Mouse (Mus musculus) hindbrain, embryonic 13.5 days (tissue): ENCODE results near the gene Haus6. TPM values are rescaled to one million over a fixed set of nuclear protein-coding genes. Genes with fewer than 3 reads are reported as not detected.

ENCODE experiments used
- ATAC-seq: fragments of 200-750 bp; cut with Nextera tagmentation; 2 replicates; pipeline ENCODE4 v1.8.0; 2017; ENCODE audit warnings: moderate TSS enrichment; ENCODE audit not compliant: low FRiP score
- H3K27ac ChIP-seq: fragments of 300-500 bp; sonication (generic); 2 replicates; pipeline ENCODE4 v1.5.1; 2015; ENCODE audit warnings: inconsistent platforms, mild to moderate bottlenecking, moderate library complexity
- H3K27me3 ChIP-seq: fragments of 300-500 bp; sonication (generic); 2 replicates; pipeline ENCODE4 v1.6.1; 2015; ENCODE audit warnings: mild to moderate bottlenecking, inconsistent platforms
- H3K36me3 ChIP-seq: fragments of 300-500 bp; sonication (generic); 2 replicates; pipeline ENCODE4 v1.6.1; 2015; ENCODE audit warnings: mild to moderate bottlenecking, inconsistent platforms
- H3K4me1 ChIP-seq: fragments of 300-500 bp; sonication (generic); replicated peaks from 2 replicates; pipeline ENCODE4 v1.6.1; 2015; ENCODE audit warnings: inconsistent platforms
- H3K4me2 ChIP-seq: fragments of 300-500 bp; sonication (generic); 2 replicates; pipeline ENCODE4 v1.6.1; 2015; ENCODE audit warnings: inconsistent platforms, mild to moderate bottlenecking, moderate library complexity
- H3K4me3 ChIP-seq: fragments of 300-500 bp; sonication (generic); 2 replicates; pipeline ENCODE4 v1.5.1; 2015; ENCODE audit warnings: mild to moderate bottlenecking, inconsistent platforms
- H3K9ac ChIP-seq: fragments of 300-500 bp; sonication (generic); 2 replicates; pipeline ENCODE4 v1.6.1; 2015; ENCODE audit warnings: mild to moderate bottlenecking, inconsistent platforms
- H3K9me3 ChIP-seq: fragments of 300-500 bp; sonication (generic); 2 replicates; pipeline ENCODE4 v1.6.1; 2016; ENCODE audit warnings: inconsistent platforms
- WGBS: fragments of 180-500 bp; shearing (Covaris S2); methylation state at CpG from one replicate; pipeline ENCODE4 v1.1.7; 2015; 5-methylcytosine and 5-hydroxymethylcytosine counted together
- polyA plus RNA-seq: library from polyadenylated mRNA; unstranded; fragments of >200 nt; fragmentation: Nextera tagmentation; extraction: Ambion mirVana; gene quantifications from 2 replicates; pipeline ENCODE4 v1.2.1, GENCODE M21; 2015

The Haus6 gene
- polyA plus RNA-seq, 1 experiment from 2014 or later = 7.4 TPM

DNA sequence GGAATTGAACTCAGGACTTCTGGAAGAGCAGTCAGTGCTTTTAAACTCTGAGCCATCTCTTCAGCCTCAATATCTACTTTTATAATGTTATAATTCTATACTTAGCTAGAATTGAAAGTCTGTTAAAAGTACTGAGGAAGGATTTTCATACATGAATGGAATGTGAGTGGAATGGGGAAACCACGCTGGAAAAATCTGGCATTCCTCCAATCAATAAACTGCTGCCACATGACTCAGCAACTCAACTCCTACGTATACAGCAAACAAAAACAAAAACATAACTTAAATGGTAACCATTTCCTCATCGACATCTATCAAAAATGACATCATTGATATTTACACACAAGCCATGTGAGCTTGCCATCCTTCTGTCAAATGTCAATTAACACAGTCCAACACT is 10.3 kb upstream of the Haus6 start:
- no peaks in the 10 kb centered on the region for H3K36me3 ChIP-seq
- H3K4me1 ChIP-seq = no peaks in the 10 kb centered on the region
- H3K9ac ChIP-seq = no peak overlapping the region
- ATAC-seq = no peak
- H3K27ac ChIP-seq = no peak overlapping the region
- no peaks in the 10 kb centered on the region for H3K27me3 ChIP-seq
- no peak overlapping the region for H3K4me3 ChIP-seq
- H3K9me3 ChIP-seq = no peaks in the 10 kb centered on the region
- H3K4me2 ChIP-seq = no peak overlapping the region
- 83% methylated on average over 3 of the region's 3 CpGs for WGBS

DNA sequence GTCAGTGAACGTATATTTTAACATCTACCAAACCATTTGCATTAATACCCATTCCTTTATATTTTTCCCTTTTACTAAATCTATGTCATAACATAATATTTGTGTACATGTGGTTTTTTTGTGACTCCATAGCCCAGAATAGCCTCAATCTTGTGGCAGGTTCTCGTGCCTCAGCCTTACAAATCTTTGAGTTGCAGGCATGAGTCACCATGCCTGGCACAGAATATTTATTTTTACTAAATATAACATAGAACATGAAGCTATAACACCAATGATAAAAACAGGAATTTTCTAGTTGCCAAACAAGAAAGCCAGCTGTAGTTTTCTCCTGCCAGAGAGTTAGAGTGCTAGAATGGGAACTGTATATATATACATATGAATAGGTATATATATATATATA is 8.7 kb upstream of the Haus6 start:
- no peaks in the 10 kb centered on the region for H3K9me3 ChIP-seq
- H3K4me2 ChIP-seq = no peak overlapping the region
- H3K36me3 ChIP-seq = no peaks in the 10 kb centered on the region
- ATAC-seq = no peak
- H3K4me3 ChIP-seq = no peak overlapping the region
- H3K27ac ChIP-seq = no peak overlapping the region
- H3K4me1 ChIP-seq = no peaks in the 10 kb centered on the region
- WGBS = 74% methylated on average over 2 of the region's 2 CpGs
- no peaks in the 10 kb centered on the region for H3K27me3 ChIP-seq
- no peak overlapping the region for H3K9ac ChIP-seq

GRCm38 (mm10) chr4:86612289-86612620 is 400 bp upstream of the Haus6 start:
- Histone ChIP-seq H3K36me3 (no peaks in the 10 kb centered on the region), H3K4me3 (peak overlapping the region; percentile 81), H3K4me2 (peak overlapping the region; percentile 96), H3K9me3 (no peaks in the 10 kb centered on the region), H3K27me3 (no peaks in the 10 kb centered on the region), H3K27ac (peak overlapping the region; percentile 74), H3K9ac (peak overlapping the region; percentile 66), H3K4me1 (peaks cover 21% of the 10 kb centered on the region)
- WGBS = 47% methylated on average over 8 of the region's 8 CpGs
- ATAC-seq = peak; percentile 34; the same call in 1 of the 2 replicates

- Histone ChIP-seq H3K4me2 (no peak overlapping the region), H3K27me3 (no peaks in the 10 kb centered on the region), H3K9ac (no peak overlapping the region), H3K9me3 (no peaks in the 10 kb centered on the region), H3K4me3 (no peak overlapping the region), H3K4me1 (no peaks in the 10 kb centered on the region), H3K27ac (no peak overlapping the region), H3K36me3 (peaks cover 22% of the 10 kb centered on the region)
- ATAC-seq = no peak
- WGBS = 93% methylated on average over 2 of the region's 2 CpGs
Observed at GRCm38 (mm10) chr4:86591304-86591703, 20.6 kb downstream of the Haus6 start.

- no peak overlapping the region for H3K27ac ChIP-seq
- no peaks in the 10 kb centered on the region for H3K9me3 ChIP-seq
- no peak overlapping the region for H3K4me2 ChIP-seq
- no peaks in the 10 kb centered on the region for H3K4me1 ChIP-seq
- H3K4me3 ChIP-seq = no peak overlapping the region
- H3K36me3 ChIP-seq = peaks cover 41% of the 10 kb centered on the region
- no peaks in the 10 kb centered on the region for H3K27me3 ChIP-seq
- WGBS = 92% methylated on average over 3 of the region's 3 CpGs
- H3K9ac ChIP-seq = no peak overlapping the region
- no peak for ATAC-seq
Observed at GRCm38 (mm10) chr4:86588236-86588635, 23.6 kb downstream of the Haus6 start.

- H3K4me2 ChIP-seq = no peak overlapping the region
- no peak for ATAC-seq
- no peak overlapping the region for H3K4me3 ChIP-seq
- peaks cover 28% of the 10 kb centered on the region for H3K4me1 ChIP-seq
- no peak overlapping the region for H3K27ac ChIP-seq
- H3K36me3 ChIP-seq = peaks cover 47% of the 10 kb centered on the region
- no peaks in the 10 kb centered on the region for H3K9me3 ChIP-seq
- no peak overlapping the region for H3K9ac ChIP-seq
- 88% methylated on average over 3 of the region's 3 CpGs for WGBS
- no peaks in the 10 kb centered on the region for H3K27me3 ChIP-seq
Observed at GRCm38 (mm10) chr4:86580591-86580990, 31.3 kb downstream of the Haus6 start.

GRCm38 (mm10) chr4:86580056-86580455 is 31.8 kb downstream of the Haus6 start:
- H3K27ac ChIP-seq = no peak overlapping the region
- H3K9ac ChIP-seq = no peak overlapping the region
- H3K4me2 ChIP-seq = no peak overlapping the region
- no peaks in the 10 kb centered on the region for H3K9me3 ChIP-seq
- H3K27me3 ChIP-seq = no peaks in the 10 kb centered on the region
- no peak overlapping the region for H3K4me3 ChIP-seq
- WGBS = 61% methylated on average over 4 of the region's 4 CpGs
- peaks cover 28% of the 10 kb centered on the region for H3K4me1 ChIP-seq
- no peak for ATAC-seq
- peaks cover 42% of the 10 kb centered on the region for H3K36me3 ChIP-seq

GRCm38 (mm10) chr4:86576630-86577225 is 35.1 kb downstream of the Haus6 start:
- H3K4me2 ChIP-seq = peak overlapping the region; percentile 97
- H3K27me3 ChIP-seq = 0 out of 2 replicates have a peak, but pooled peaks cover 3% of the 10 kb centered on the region
- no peaks in the 10 kb centered on the region for H3K9me3 ChIP-seq
- ATAC-seq = no peak
- peaks cover 20% of the 10 kb centered on the region for H3K36me3 ChIP-seq
- H3K27ac ChIP-seq = peak overlapping the region; percentile 98
- H3K4me1 ChIP-seq = peaks cover 31% of the 10 kb centered on the region
- H3K9ac ChIP-seq = peak overlapping the region; percentile 97
- 9% methylated on average over 11 of the region's 11 CpGs for WGBS
- H3K4me3 ChIP-seq = peak overlapping the region; percentile 86

GRCm38 (mm10) chr4:86576120-86576541 is 35.7 kb downstream of the Haus6 start:
- ATAC-seq = peak; percentile 5; the same call in 1 of the 2 replicates
- no peaks in the 10 kb centered on the region for H3K9me3 ChIP-seq
- H3K27me3 ChIP-seq = 0 out of 2 replicates have a peak, but pooled peaks cover 3% of the 10 kb centered on the region
- H3K27ac ChIP-seq = peak overlapping the region; percentile 98
- peak overlapping the region; percentile 97 for H3K4me2 ChIP-seq
- peak overlapping the region; percentile 97 for H3K9ac ChIP-seq
- peaks cover 31% of the 10 kb centered on the region for H3K4me1 ChIP-seq
- WGBS = under 1% methylated on average over 20 of the region's 20 CpGs
- peaks cover 20% of the 10 kb centered on the region for H3K36me3 ChIP-seq
- H3K4me3 ChIP-seq = peak overlapping the region; percentile 86

- Histone ChIP-seq H3K9ac (peak within 1 kb of the TSS; percentile 97), H3K9me3 (no peaks in the 10 kb centered on the region), H3K27me3 (0 out of 2 replicates have a peak, but pooled peaks cover 3% of the 10 kb centered on the region), H3K36me3 (peaks cover 16% of the 10 kb centered on the region), H3K4me1 (peaks cover 31% of the 10 kb centered on the region), H3K4me2 (peak within 1 kb of the TSS; percentile 97), H3K27ac (peak within 1 kb of the TSS; percentile 98), H3K4me3 (peak within 1 kb of the TSS; percentile 86)
- peak; percentile 98 for ATAC-seq
- under 1% methylated on average over 53 of the region's 53 CpGs for WGBS
Observed at GRCm38 (mm10) chr4:86575283-86575983, 36.4 kb downstream of the Haus6 start, which contains the start of gene Rraga. Gene Rraga, plus strand, starts transcription at chr4:86575668.

- H3K4me1 ChIP-seq = peaks cover 31% of the 10 kb centered on the region
- peak overlapping the region; percentile 97 for H3K4me2 ChIP-seq
- H3K9me3 ChIP-seq = no peaks in the 10 kb centered on the region
- peaks cover 12% of the 10 kb centered on the region for H3K36me3 ChIP-seq
- ATAC-seq = peak; percentile 50
- 0 out of 2 replicates have a peak, but pooled peaks cover 3% of the 10 kb centered on the region for H3K27me3 ChIP-seq
- H3K9ac ChIP-seq = peak overlapping the region; percentile 97
- peak overlapping the region; percentile 86 for H3K4me3 ChIP-seq
- 12% methylated on average over 6 of the region's 6 CpGs for WGBS
- H3K27ac ChIP-seq = peak overlapping the region; percentile 98
Observed at GRCm38 (mm10) chr4:86574939-86575282, 36.9 kb downstream of the Haus6 start.

DNA sequence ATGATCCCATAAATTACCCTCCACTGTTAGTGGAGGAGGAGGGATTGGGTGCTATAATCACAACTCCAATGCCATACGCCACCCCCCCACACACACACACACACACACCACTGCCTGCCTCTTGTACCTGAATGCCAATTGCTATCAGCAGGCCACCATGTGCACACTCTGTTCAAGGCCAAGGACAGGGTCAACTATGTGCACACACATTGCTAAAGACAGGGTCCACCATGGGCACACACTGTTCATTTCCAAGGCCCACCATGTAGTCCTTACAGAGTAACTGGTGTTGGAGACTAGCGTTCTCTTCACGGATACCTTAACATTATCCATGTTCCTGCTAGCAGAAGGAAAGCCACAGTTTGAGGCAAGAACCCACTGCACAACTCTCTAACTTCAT is 50.8 kb downstream of the Haus6 start:
- whole genome bisulfite sequencing = 93% methylated on average over 3 of the region's 3 CpGs
- no peak overlapping the region for H3K27ac ChIP-seq

DNA sequence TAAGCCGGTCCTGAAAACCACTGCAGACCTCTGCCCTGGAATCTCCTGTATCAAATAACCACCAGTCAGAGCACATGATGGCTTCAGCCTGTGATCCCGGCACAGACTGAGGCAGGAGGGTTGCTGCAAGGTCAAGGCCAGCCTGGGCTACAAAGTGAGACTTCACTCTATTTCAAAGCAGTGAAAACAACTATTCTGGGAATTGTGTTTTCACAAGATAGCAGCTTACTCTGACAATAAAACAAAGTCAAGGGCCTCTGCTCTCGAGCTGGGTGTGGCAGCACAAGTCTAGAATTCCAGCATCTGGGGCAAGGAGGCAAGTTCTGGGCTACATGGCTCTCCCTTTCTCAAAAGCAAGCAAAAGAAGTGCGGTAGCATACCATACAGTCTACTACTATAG is 52.8 kb downstream of the Haus6 start:
- Histone ChIP-seq H3K9ac (no peak overlapping the region), H3K4me3 (no peak overlapping the region), H3K36me3 (no peaks in the 10 kb centered on the region), H3K4me2 (no peak overlapping the region), H3K4me1 (no peaks in the 10 kb centered on the region), H3K27me3 (0 out of 2 replicates have a peak, but pooled peaks cover 7% of the 10 kb centered on the region), H3K27ac (no peak overlapping the region), H3K9me3 (no peaks in the 10 kb centered on the region)
- WGBS = 78% methylated on average over 4 of the region's 4 CpGs
- no peak for ATAC-seq

More for the DNA sequence above, 50.8 kb downstream of the Haus6 start:
- H3K4me3 ChIP-seq = no peak overlapping the region
- no peaks in the 10 kb centered on the region for H3K36me3 ChIP-seq
- H3K9ac ChIP-seq = no peak overlapping the region
- H3K9me3 ChIP-seq = no peaks in the 10 kb centered on the region
- no peaks in the 10 kb centered on the region for H3K4me1 ChIP-seq
- 0 out of 2 replicates have a peak, but pooled peaks cover 7% of the 10 kb centered on the region for H3K27me3 ChIP-seq
- no peak for ATAC-seq
- H3K4me2 ChIP-seq = no peak overlapping the region
